Mouse (Mus musculus) liver, embryonic 14.5 days (tissue): ENCODE measurements at regions not wholly inside any gene's neighbourhood (a gene's known extent, or its start where the extent isn't known, plus 50 kb on each side); places are given as distances from the start of the nearest gene placed in this dataset.

Experiments
- CTCF ChIP-seq: IDR thresholded peaks from 2 replicates; pipeline ENCODE4 v1.5.1; 2016; ENCODE audit warnings: antibody characterized with exemption, low read depth, control low read depth
- EP300 ChIP-seq: IDR thresholded peaks from 2 replicates; pipeline ENCODE4 v1.6.1; 2016; ENCODE audit warnings: antibody characterized with exemption, low read depth

GRCm38 (mm10) chr5:7829618-7830017, 130.6 kb upstream of the Steap4 start:
- TF ChIP-seq CTCF = no peak
- no peak for TF ChIP-seq EP300
